Mouse (Mus musculus): ENCODE measurements around the gene Nars2. TPM values are rescaled to one million over a fixed set of nuclear protein-coding genes. Genes with fewer than 3 reads are reported as not detected.

Gene Nars2
- polyA plus RNA-seq, 1 experiment from 2014 or later: 31.6 TPM

DNA sequence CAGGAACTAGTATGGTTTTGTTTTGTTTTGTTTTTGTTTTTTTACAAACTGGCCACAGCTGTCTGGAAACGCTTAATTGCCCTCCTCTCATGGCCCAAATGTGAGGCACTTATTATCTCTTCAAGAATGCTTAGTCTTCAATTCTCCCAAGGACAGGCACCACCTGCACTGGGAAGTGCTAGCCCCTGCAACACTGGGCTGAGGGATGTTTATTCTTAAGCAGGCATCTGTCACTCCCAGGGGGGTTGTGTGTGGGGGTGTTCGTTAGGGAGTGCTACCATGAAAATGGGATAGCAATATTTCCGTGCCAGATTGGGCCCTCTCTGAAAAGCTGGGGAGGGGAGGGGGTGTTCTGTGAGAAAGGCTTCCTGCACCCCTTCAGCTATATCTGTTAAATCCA lies 15.9 kb downstream of the Nars2 start:
- Histone ChIP-seq H3K9me3 (ENCODE audit: low read length) (no peaks in the 10 kb centered on the region), H3K27me3 (ENCODE audit: insufficient read depth, low read length) (no peaks in the 10 kb centered on the region), H3K4me3 (ENCODE audit: low read length) (no peak overlapping the region), H3K4me2 (replicated peaks; ENCODE audit: low read depth, low read length) (no peak overlapping the region), H3K4me1 (ENCODE audit: insufficient read depth, low read length) (peaks cover 6% of the 10 kb centered on the region; the same call in 1 of the 2 replicates), H3K27ac (ENCODE audit: low read length) (no peak overlapping the region), H3K36me3 (ENCODE audit: insufficient read depth, low read length) (no peaks in the 10 kb centered on the region), H3K9ac (replicated peaks; ENCODE audit: low read length) (no peak overlapping the region)
- peak; percentile 75; the same call in 1 of the 2 replicates for ATAC-seq (ENCODE audit: low FRiP score, low TSS enrichment)
- 33% methylated on average over 3 of the region's 3 CpGs for WGBS

DNA sequence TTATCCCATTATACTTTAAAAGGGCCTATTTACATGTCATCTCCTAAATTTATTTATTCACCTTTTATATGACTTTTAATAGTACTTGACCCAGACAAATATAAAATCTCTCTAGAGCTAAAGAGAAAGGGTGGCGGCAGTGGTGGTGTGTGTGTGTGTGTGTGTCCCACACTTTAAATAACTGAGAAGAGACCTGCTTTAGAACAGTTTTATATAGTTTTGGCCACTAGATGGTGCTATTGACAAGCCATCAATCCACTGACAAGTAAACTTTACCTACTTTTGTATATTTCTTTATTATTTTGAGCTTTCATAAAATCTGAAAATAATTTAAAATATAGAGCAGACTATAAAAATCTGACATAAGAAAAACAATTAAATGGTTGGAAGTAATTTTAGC lies 19.1 kb downstream of the Nars2 start:
- no peak overlapping the region for H3K4me2 ChIP-seq (replicated peaks; ENCODE audit: low read depth, low read length)
- WGBS: 19% methylated on average over 1 of the region's 1 CpGs
- H3K36me3 ChIP-seq (ENCODE audit: insufficient read depth, low read length): no peaks in the 10 kb centered on the region
- peaks cover 9% of the 10 kb centered on the region; the same call in 1 of the 2 replicates for H3K4me1 ChIP-seq (ENCODE audit: insufficient read depth, low read length)
- peak; percentile 57; the same call in 1 of the 2 replicates for ATAC-seq (ENCODE audit: low FRiP score, low TSS enrichment)
- H3K27ac ChIP-seq (ENCODE audit: low read length): no peak overlapping the region
- H3K9ac ChIP-seq (replicated peaks; ENCODE audit: low read length): no peak overlapping the region
- H3K4me3 ChIP-seq (ENCODE audit: low read length): no peak overlapping the region
- H3K27me3 ChIP-seq (ENCODE audit: insufficient read depth, low read length): no peaks in the 10 kb centered on the region
- H3K9me3 ChIP-seq (ENCODE audit: low read length): no peaks in the 10 kb centered on the region

GRCm38 (mm10) chr7:96971027-96971996 lies 20.0 kb downstream of the Nars2 start:
- 59% methylated on average over 21 of the region's 21 CpGs for WGBS
- H3K27ac ChIP-seq (ENCODE audit: low read length): peak overlapping the region; percentile 37; the same call in 1 of the 2 replicates

DNA sequence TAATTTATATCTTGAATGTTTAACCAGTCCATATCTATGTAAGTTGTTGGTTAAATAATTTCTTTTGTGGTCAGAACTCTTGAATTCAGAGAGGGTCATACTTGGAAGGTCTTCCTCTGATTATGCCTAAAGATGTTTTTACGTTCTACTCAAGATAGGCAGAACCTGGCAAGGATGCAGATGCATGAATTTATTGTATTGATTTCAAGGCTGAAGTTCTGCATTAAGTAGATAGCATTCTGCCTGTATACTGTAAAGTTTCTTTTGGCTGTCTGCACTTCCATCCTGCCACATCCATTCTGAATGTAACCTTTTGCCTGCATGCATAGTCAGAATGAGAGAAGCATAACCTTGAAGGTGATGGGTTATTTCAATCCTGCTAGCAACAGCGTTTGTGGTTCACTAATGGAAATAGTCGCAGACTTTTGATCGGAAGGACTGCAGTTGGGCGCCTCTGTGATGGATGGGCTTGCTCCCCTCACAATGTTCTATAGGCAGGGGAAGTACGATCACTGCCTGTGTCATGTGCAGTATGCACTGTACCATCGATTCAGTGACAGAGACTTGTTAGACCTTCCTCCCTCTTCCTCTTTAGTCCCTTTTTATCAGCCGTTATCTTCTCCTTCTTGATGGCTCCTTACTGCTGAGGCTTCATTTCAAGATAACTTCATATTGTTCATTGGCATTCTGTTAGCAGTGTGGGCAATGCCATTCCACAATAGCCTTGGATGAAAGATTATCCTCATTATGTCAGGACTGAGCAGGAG lies 21.0 kb downstream of the Nars2 start:
- H3K9me3 ChIP-seq (ENCODE audit: low read length): no peaks in the 10 kb centered on the region
- no peak overlapping the region for H3K27ac ChIP-seq (ENCODE audit: low read length)
- peaks cover 9% of the 10 kb centered on the region; the same call in 1 of the 2 replicates for H3K4me1 ChIP-seq (ENCODE audit: insufficient read depth, low read length)
- ATAC-seq (ENCODE audit: low FRiP score, low TSS enrichment): no peak
- H3K4me3 ChIP-seq (ENCODE audit: low read length): no peak overlapping the region
- H3K9ac ChIP-seq (replicated peaks; ENCODE audit: low read length): no peak overlapping the region
- no peak overlapping the region for H3K4me2 ChIP-seq (replicated peaks; ENCODE audit: low read depth, low read length)
- no peaks in the 10 kb centered on the region for H3K36me3 ChIP-seq (ENCODE audit: insufficient read depth, low read length)
- WGBS: 68% methylated on average over 8 of the region's 8 CpGs
- no peaks in the 10 kb centered on the region for H3K27me3 ChIP-seq (ENCODE audit: insufficient read depth, low read length)

More at GRCm38 (mm10) chr7:96971027-96971996, 20.0 kb downstream of the Nars2 start:
- Histone ChIP-seq H3K4me3 (ENCODE audit: low read length) (no peak overlapping the region), H3K9me3 (ENCODE audit: low read length) (no peaks in the 10 kb centered on the region), H3K9ac (replicated peaks; ENCODE audit: low read length) (peak overlapping the region; percentile 51; the same call in 1 of the 2 replicates), H3K4me2 (replicated peaks; ENCODE audit: low read depth, low read length) (0 out of 2 replicates have a peak overlapping the region, but pooled peaks have one; percentile 3), H3K36me3 (ENCODE audit: insufficient read depth, low read length) (no peaks in the 10 kb centered on the region), H3K4me1 (ENCODE audit: insufficient read depth, low read length) (peaks cover 9% of the 10 kb centered on the region; the same call in 1 of the 2 replicates), H3K27me3 (ENCODE audit: insufficient read depth, low read length) (no peaks in the 10 kb centered on the region)
- peak; percentile 43; the same call in 1 of the 2 replicates for ATAC-seq (ENCODE audit: low FRiP score, low TSS enrichment)

GRCm38 (mm10) chr7:96975914-96976313 lies 24.6 kb downstream of the Nars2 start:
- no peaks in the 10 kb centered on the region for H3K27me3 ChIP-seq (ENCODE audit: insufficient read depth, low read length)
- H3K4me3 ChIP-seq (ENCODE audit: low read length): no peak overlapping the region
- no peak overlapping the region for H3K27ac ChIP-seq (ENCODE audit: low read length)
- no peak overlapping the region for H3K9ac ChIP-seq (replicated peaks; ENCODE audit: low read length)
- no peak for ATAC-seq (ENCODE audit: low FRiP score, low TSS enrichment)
- no peak overlapping the region for H3K4me2 ChIP-seq (replicated peaks; ENCODE audit: low read depth, low read length)
- H3K9me3 ChIP-seq (ENCODE audit: low read length): no peaks in the 10 kb centered on the region
- no peaks in the 10 kb centered on the region for H3K36me3 ChIP-seq (ENCODE audit: insufficient read depth, low read length)
- WGBS: 84% methylated on average over 5 of the region's 5 CpGs
- peaks cover 9% of the 10 kb centered on the region; the same call in 1 of the 2 replicates for H3K4me1 ChIP-seq (ENCODE audit: insufficient read depth, low read length)

DNA sequence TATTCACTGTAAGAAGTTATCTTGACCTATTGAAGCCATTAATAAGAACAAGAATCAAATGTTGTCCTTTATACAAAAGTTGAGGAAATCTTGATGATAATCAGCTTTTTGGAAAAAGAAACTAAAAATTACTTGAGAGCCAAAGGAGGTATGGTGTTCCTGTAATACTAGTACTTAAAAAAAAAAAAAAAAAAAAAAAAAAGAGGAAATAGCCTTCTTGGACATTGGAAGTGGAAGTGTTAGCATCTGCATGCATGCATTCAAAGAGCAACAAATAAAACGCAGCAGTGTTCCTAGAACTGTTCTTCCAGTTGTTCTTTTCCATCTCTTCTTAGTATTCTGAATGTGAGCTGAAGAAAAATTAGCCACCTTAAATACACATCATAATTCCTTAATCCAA lies 25.9 kb downstream of the Nars2 start:
- H3K27me3 ChIP-seq (ENCODE audit: insufficient read depth, low read length): no peaks in the 10 kb centered on the region
- no peaks in the 10 kb centered on the region for H3K36me3 ChIP-seq (ENCODE audit: insufficient read depth, low read length)
- WGBS: 84% methylated on average over 1 of the region's 1 CpGs
- no peak overlapping the region for H3K4me2 ChIP-seq (replicated peaks; ENCODE audit: low read depth, low read length)
- H3K9ac ChIP-seq (replicated peaks; ENCODE audit: low read length): no peak overlapping the region
- ATAC-seq (ENCODE audit: low FRiP score, low TSS enrichment): no peak
- H3K27ac ChIP-seq (ENCODE audit: low read length): no peak overlapping the region
- no peaks in the 10 kb centered on the region for H3K9me3 ChIP-seq (ENCODE audit: low read length)
- H3K4me3 ChIP-seq (ENCODE audit: low read length): no peak overlapping the region
- H3K4me1 ChIP-seq (ENCODE audit: insufficient read depth, low read length): 0 out of 2 replicates have a peak, but pooled peaks cover 3% of the 10 kb centered on the region

- H3K9me3 ChIP-seq (ENCODE audit: low read length): no peaks in the 10 kb centered on the region
- ATAC-seq (ENCODE audit: low FRiP score, low TSS enrichment): no peak
- H3K4me1 ChIP-seq (ENCODE audit: insufficient read depth, low read length): peaks cover 6% of the 10 kb centered on the region
- H3K27me3 ChIP-seq (ENCODE audit: insufficient read depth, low read length): no peaks in the 10 kb centered on the region
- no peaks in the 10 kb centered on the region for H3K36me3 ChIP-seq (ENCODE audit: insufficient read depth, low read length)
- no peak overlapping the region for H3K4me2 ChIP-seq (replicated peaks; ENCODE audit: low read depth, low read length)
- H3K9ac ChIP-seq (replicated peaks; ENCODE audit: low read length): no peak overlapping the region
- WGBS: 94% methylated on average over 2 of the region's 2 CpGs
- no peak overlapping the region for H3K4me3 ChIP-seq (ENCODE audit: low read length)
- H3K27ac ChIP-seq (ENCODE audit: low read length): no peak overlapping the region
Observed at GRCm38 (mm10) chr7:96981366-96981765, 30.1 kb downstream of the Nars2 start.

DNA sequence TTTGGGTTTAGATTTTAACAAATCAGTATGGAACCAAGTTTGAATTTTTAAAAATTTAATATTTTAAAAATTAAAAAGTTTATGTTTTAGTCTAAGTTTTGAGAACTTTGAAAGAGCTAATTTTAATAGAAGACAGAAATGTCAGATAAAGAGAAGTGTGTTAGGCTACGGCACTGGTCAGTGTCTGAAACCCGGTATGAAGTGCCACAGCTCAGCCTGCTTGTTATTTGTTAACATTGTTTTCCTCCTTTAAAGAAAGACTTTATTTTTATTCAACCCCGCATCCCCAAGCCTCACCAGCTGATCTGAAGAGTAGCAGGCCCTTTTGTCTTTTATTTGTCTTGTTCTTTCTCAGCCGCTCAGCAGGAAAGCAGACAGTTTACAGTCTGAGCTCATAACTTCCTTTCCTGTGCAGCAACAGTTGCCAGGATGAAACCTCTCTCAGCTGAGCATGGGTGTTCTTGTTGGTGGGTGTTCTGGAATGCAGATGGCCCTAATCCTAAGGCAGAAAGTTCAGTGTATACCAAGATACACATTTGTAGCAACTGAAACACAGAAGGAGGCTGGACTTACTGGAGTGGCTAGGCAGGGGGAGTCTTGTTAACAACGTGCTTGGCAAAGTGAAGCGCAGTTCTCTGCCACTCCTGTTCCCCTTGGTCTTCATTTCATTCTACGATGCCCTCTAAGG lies 32.5 kb downstream of the Nars2 start:
- H3K4me1 ChIP-seq (ENCODE audit: insufficient read depth, low read length): peaks cover 13% of the 10 kb centered on the region
- no peak overlapping the region for H3K4me2 ChIP-seq (replicated peaks; ENCODE audit: low read depth, low read length)
- no peak overlapping the region for H3K4me3 ChIP-seq (ENCODE audit: low read length)
- no peaks in the 10 kb centered on the region for H3K9me3 ChIP-seq (ENCODE audit: low read length)
- ATAC-seq (ENCODE audit: low FRiP score, low TSS enrichment): no peak
- WGBS: 53% methylated on average over 7 of the region's 7 CpGs
- H3K36me3 ChIP-seq (ENCODE audit: insufficient read depth, low read length): no peaks in the 10 kb centered on the region
- no peak overlapping the region; the same call in 1 of the 2 replicates for H3K27ac ChIP-seq (ENCODE audit: low read length)
- H3K9ac ChIP-seq (replicated peaks; ENCODE audit: low read length): no peak overlapping the region
- H3K27me3 ChIP-seq (ENCODE audit: insufficient read depth, low read length): no peaks in the 10 kb centered on the region

- no peak overlapping the region for H3K9ac ChIP-seq (replicated peaks; ENCODE audit: low read length)
- no peaks in the 10 kb centered on the region for H3K27me3 ChIP-seq (ENCODE audit: insufficient read depth, low read length)
- H3K4me1 ChIP-seq (ENCODE audit: insufficient read depth, low read length): peaks cover 13% of the 10 kb centered on the region
- peak overlapping the region; percentile 27; the same call in 1 of the 2 replicates for H3K4me2 ChIP-seq (replicated peaks; ENCODE audit: low read depth, low read length)
- no peaks in the 10 kb centered on the region for H3K36me3 ChIP-seq (ENCODE audit: insufficient read depth, low read length)
- peak overlapping the region; percentile 53; the same call in 1 of the 2 replicates for H3K27ac ChIP-seq (ENCODE audit: low read length)
- H3K9me3 ChIP-seq (ENCODE audit: low read length): no peaks in the 10 kb centered on the region
- no peak overlapping the region for H3K4me3 ChIP-seq (ENCODE audit: low read length)
- WGBS: 11% methylated on average over 8 of the region's 8 CpGs
- peak; percentile 63; the same call in 1 of the 2 replicates for ATAC-seq (ENCODE audit: low FRiP score, low TSS enrichment)
Observed at GRCm38 (mm10) chr7:96985798-96986197, 34.5 kb downstream of the Nars2 start.

Data from kidney, embryonic 16.5 days (tissue).